Mouse (Mus musculus) lung, postnatal 0 days (tissue): ENCODE data around the gene Hspa1l.

ENCODE experiments used
- CTCF ChIP-seq: IDR thresholded peaks from 2 replicates; pipeline ENCODE4 v1.5.1; 2016; ENCODE audit warnings: antibody characterized with exemption, mild to moderate bottlenecking
- EP300 ChIP-seq: IDR thresholded peaks from 2 replicates; pipeline ENCODE4 v1.6.1; 2016; ENCODE audit warnings: antibody characterized with exemption, mild to moderate bottlenecking, control low read depth

DNA sequence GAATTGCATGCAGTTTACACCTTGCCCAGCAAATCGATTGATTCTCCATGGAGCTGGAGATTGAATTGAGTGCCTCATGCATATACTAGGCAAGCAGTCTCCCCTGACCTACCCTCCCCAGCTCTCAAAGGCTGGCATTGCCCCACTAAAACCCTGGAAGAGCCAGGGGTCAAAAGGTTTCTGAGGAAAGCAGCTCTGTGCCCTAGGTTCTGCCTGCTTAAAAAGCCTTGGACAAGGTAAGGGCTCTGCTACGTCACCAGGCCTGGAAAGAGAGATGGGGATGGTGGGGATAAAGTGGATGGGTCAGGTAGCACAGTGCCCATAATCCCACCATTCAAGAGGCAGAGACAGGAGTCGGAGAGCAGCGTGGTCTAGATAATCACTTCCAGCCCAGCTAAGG lies 17.7 kb upstream of the Hspa1l start:
- TF ChIP-seq CTCF (no peak), EP300 (no peak)
